ENCODE assay signal across 20 mouse cellular contexts in genomic region chr15:86944529-86944928, GRCm38 (mm10).
A peak's percentile ranks its signal among the peaks of the same experiment; 100 is the strongest.
DNase-seq lines count a peak whose midpoint lies in the region; ATAC-seq and TF ChIP-seq lines count a peak whose summit lies in the region.
"Had no signal": no experiment of that assay in that cellular context is flagged by ENCODE, and none has a peak within 500 bp of the region (broad histone marks: within the 10 kb centered on the region; RNA-seq: fewer than 3 reads in every experiment).

No protein-coding gene starts in this region.

- no peak for TF ChIP-seq CTCF in intestine, postnatal 0 days (IDR thresholded peaks at IDR 0.05; ENCODE audit: low read depth)
- no peak for TF ChIP-seq CTCF in liver, adult 2 months (IDR thresholded peaks at IDR 0.05; ENCODE audit: low read depth, low read length)

- WGBS in intestine, embryonic 14.5 days: 62% methylated on average over 7 of the region's 7 CpGs
- WGBS in intestine, postnatal 0 days: 44% methylated on average over 7 of the region's 7 CpGs
- 28% methylated on average over 7 of the region's 7 CpGs for WGBS in liver, adult 2 months
- 64% methylated on average over 7 of the region's 7 CpGs for WGBS in liver, embryonic 12.5 days (ENCODE audit: insufficient replicate concordance)

- no peaks in the 10 kb centered on the region for H3K9me3 ChIP-seq in intestine, embryonic 14.5 days (ENCODE audit: control insufficient read depth, low read length)
- H3K9me3 ChIP-seq in intestine, postnatal 0 days (ENCODE audit: control insufficient read depth): no peaks in the 10 kb centered on the region
- H3K9me3 ChIP-seq in liver, embryonic 12.5 days (replicated peaks): no peaks in the 10 kb centered on the region
- H3K9me3 ChIP-seq: forebrain, embryonic 10.5 days; forebrain, embryonic 13.5 days; hindbrain, embryonic 12.5 days had no signal

- ATAC-seq in intestine, embryonic 14.5 days (replicated peaks; ENCODE audit: low FRiP score, low TSS enrichment, low read depth): peak; percentile 78
- ATAC-seq in intestine, postnatal 0 days: no peak
- ATAC-seq in liver, embryonic 12.5 days: no peak
- ATAC-seq: activated CD4-positive, CD25-positive, alpha-beta regulatory T cell, adult 4 months; forebrain, embryonic 13.5 days; forebrain, embryonic 16.5 days had no signal

- H3K9ac ChIP-seq in intestine, embryonic 14.5 days (ENCODE audit: low read length): no peak overlapping the region
- H3K9ac ChIP-seq in intestine, postnatal 0 days (ENCODE audit: low read depth, low read length): no peak overlapping the region
- H3K9ac ChIP-seq in liver, adult 2 months (ENCODE audit: low read depth, low read length): no peak overlapping the region
- no peak overlapping the region for H3K9ac ChIP-seq in liver, embryonic 12.5 days
- H3K9ac ChIP-seq: forebrain, embryonic 13.5 days; hindbrain, embryonic 12.5 days had no signal

- H3K4me2 ChIP-seq in intestine, embryonic 14.5 days (ENCODE audit: low read length): 0 out of 2 replicates have a peak overlapping the region, but pooled peaks have one; percentile 11
- H3K4me2 ChIP-seq in intestine, postnatal 0 days (replicated peaks; ENCODE audit: low read depth): no peak overlapping the region
- no peak overlapping the region for H3K4me2 ChIP-seq in liver, embryonic 12.5 days
- H3K4me2 ChIP-seq: forebrain, embryonic 13.5 days; heart, embryonic 11.5 days; hindbrain, embryonic 12.5 days had no signal

- H3K36me3 ChIP-seq in intestine, embryonic 14.5 days (ENCODE audit: control insufficient read depth, insufficient read depth, low read length): no peaks in the 10 kb centered on the region
- H3K36me3 ChIP-seq in intestine, postnatal 0 days (ENCODE audit: control insufficient read depth, insufficient read depth): no peaks in the 10 kb centered on the region
- H3K36me3 ChIP-seq in liver, adult 2 months (ENCODE audit: control insufficient read depth, insufficient read depth, low read length): no peaks in the 10 kb centered on the region
- no peaks in the 10 kb centered on the region for H3K36me3 ChIP-seq in liver, embryonic 12.5 days
- H3K36me3 ChIP-seq: forebrain, embryonic 10.5 days; hindbrain, embryonic 12.5 days had no signal

- H3K79me2 ChIP-seq in liver, adult 2 months (ENCODE audit: control insufficient read depth, insufficient read depth, low read length): no peaks in the 10 kb centered on the region

- H3K4me1 ChIP-seq in intestine, embryonic 14.5 days (replicated peaks; ENCODE audit: control insufficient read depth, insufficient read depth, low read length): no peaks in the 10 kb centered on the region
- H3K4me1 ChIP-seq in intestine, postnatal 0 days (replicated peaks; ENCODE audit: control insufficient read depth, insufficient read depth, low read length): no peaks in the 10 kb centered on the region
- no peaks in the 10 kb centered on the region for H3K4me1 ChIP-seq in liver, adult 2 months (ENCODE audit: control insufficient read depth, insufficient read depth, low read length)
- no peaks in the 10 kb centered on the region for H3K4me1 ChIP-seq in liver, embryonic 12.5 days
- H3K4me1 ChIP-seq: forebrain, embryonic 13.5 days; hindbrain, embryonic 12.5 days had no signal

- H3K4me3 ChIP-seq in intestine, embryonic 14.5 days (ENCODE audit: low read depth, low read length): no peak overlapping the region
- H3K4me3 ChIP-seq in intestine, postnatal 0 days (ENCODE audit: low read depth, low read length): no peak overlapping the region
- no peak overlapping the region for H3K4me3 ChIP-seq in liver, adult 2 months (ENCODE audit: insufficient read depth, low read depth, low read length)
- H3K4me3 ChIP-seq in liver, embryonic 12.5 days: no peak overlapping the region
- H3K4me3 ChIP-seq: forebrain, embryonic 10.5 days; forebrain, embryonic 13.5 days; hindbrain, embryonic 12.5 days had no signal

- H3K27ac ChIP-seq in intestine, embryonic 14.5 days (ENCODE audit: low read depth): no peak overlapping the region
- H3K27ac ChIP-seq in intestine, postnatal 0 days (ENCODE audit: low read depth, low read length): no peak overlapping the region
- H3K27ac ChIP-seq in liver, adult 2 months (replicated peaks; ENCODE audit: insufficient read depth, low read depth, low read length): no peak overlapping the region
- no peak overlapping the region for H3K27ac ChIP-seq in liver, embryonic 12.5 days
- H3K27ac ChIP-seq: forebrain, embryonic 10.5 days; forebrain, embryonic 13.5 days; hindbrain, embryonic 12.5 days had no signal

- DNase-seq in intestine, embryonic 14.5 days (ENCODE audit: low spot score): no peak
- DNase-seq in kidney, adult 9 months: peak; percentile 4
- no peak for DNase-seq in kidney, postnatal 10 days
- peak; percentile 47 for DNase-seq in liver, adult 2 months (ENCODE audit: extremely low read depth, low read depth, low spot score)
- no peak for DNase-seq in adipocyte (ENCODE audit: low spot score)
- DNase-seq: adrenal gland, postnatal 10 days; adrenal gland, postnatal 36 days; cerebellum, adult 18-20 months; cerebellum, adult 9-10 months; cerebellum, postnatal 14 days; gastrocnemius, postnatal 14 days; heart, adult 11 months had no signal

- TF ChIP-seq POLR2A in liver, adult 2 months (IDR thresholded peaks at IDR 0.05; ENCODE audit: extremely low read depth, insufficient read depth, low read length): no peak

- no peaks in the 10 kb centered on the region for H3K27me3 ChIP-seq in intestine, embryonic 14.5 days (replicated peaks; ENCODE audit: control insufficient read depth, insufficient read depth, low read length)
- no peaks in the 10 kb centered on the region for H3K27me3 ChIP-seq in intestine, postnatal 0 days (replicated peaks; ENCODE audit: control insufficient read depth, insufficient read depth, low read length)
- H3K27me3 ChIP-seq in liver, adult 2 months (ENCODE audit: control insufficient read depth, insufficient read depth, low read length): 0 out of 2 replicates have a peak, but pooled peaks cover 2% of the 10 kb centered on the region
- H3K27me3 ChIP-seq in liver, embryonic 12.5 days (replicated peaks): no peaks in the 10 kb centered on the region
- H3K27me3 ChIP-seq: forebrain, embryonic 13.5 days; hindbrain, embryonic 12.5 days had no signal

Comparison
In these comparisons a context has a peak if more than half of its experiments do, and no peak if none do; other contexts are left out.
1. DNase-seq: peak in kidney, adult 9 months (single experiment) and liver, adult 2 months (single experiment); none in intestine, embryonic 14.5 days (single experiment), kidney, postnatal 10 days (single experiment) and adipocyte (single experiment).